Mouse (Mus musculus) cortical plate, adult 2 months (tissue): Measurements from ENCODE around the gene Rapgef5. TPM values are rescaled to one million over a fixed set of nuclear protein-coding genes. Genes with fewer than 3 reads are reported as not detected.

ENCODE experiments used
- H3K27ac ChIP-seq: fragments of 200-500 bp; 2 replicates; pipeline ENCODE4 v1.5.1; 2012; ENCODE audit warnings: low read length, control low read depth, inconsistent platforms; ENCODE audit not compliant: insufficient read depth
- H3K4me1 ChIP-seq: fragments of 200-500 bp; 2 replicates; pipeline ENCODE4 v1.6.1; 2011; ENCODE audit warnings: low read length; ENCODE audit not compliant: control insufficient read depth, insufficient read depth
- H3K4me3 ChIP-seq: fragments of 200-500 bp; 2 replicates; pipeline ENCODE4 v1.5.1; 2011; ENCODE audit warnings: mild to moderate bottlenecking, low read length, control low read depth; ENCODE audit not compliant: insufficient read depth
- CTCF ChIP-seq: fragments of 200-500 bp; IDR thresholded peaks from 2 replicates; pipeline ENCODE4 v1.5.1; 2011; ENCODE audit warnings: mild to moderate bottlenecking, control low read depth, low read length; ENCODE audit not compliant: insufficient read depth; ENCODE audit errors: extremely low read depth
- POLR2A ChIP-seq: fragments of 200-500 bp; IDR thresholded peaks from 2 replicates; pipeline ENCODE4 v1.6.1; 2011; ENCODE audit warnings: mild to moderate bottlenecking, low read length, control low read depth; ENCODE audit not compliant: insufficient read depth; ENCODE audit errors: extremely low read depth
- polyA plus RNA-seq: library from polyadenylated mRNA; depleted of rRNA; stranded (reverse); fragments of >200 nt; gene quantifications from 2 replicates; pipeline ENCODE4 v1.2.3, GENCODE M21; 2012

The Rapgef5 gene
- polyA plus RNA-seq, 1 experiment, result 61.7 TPM

DNA sequence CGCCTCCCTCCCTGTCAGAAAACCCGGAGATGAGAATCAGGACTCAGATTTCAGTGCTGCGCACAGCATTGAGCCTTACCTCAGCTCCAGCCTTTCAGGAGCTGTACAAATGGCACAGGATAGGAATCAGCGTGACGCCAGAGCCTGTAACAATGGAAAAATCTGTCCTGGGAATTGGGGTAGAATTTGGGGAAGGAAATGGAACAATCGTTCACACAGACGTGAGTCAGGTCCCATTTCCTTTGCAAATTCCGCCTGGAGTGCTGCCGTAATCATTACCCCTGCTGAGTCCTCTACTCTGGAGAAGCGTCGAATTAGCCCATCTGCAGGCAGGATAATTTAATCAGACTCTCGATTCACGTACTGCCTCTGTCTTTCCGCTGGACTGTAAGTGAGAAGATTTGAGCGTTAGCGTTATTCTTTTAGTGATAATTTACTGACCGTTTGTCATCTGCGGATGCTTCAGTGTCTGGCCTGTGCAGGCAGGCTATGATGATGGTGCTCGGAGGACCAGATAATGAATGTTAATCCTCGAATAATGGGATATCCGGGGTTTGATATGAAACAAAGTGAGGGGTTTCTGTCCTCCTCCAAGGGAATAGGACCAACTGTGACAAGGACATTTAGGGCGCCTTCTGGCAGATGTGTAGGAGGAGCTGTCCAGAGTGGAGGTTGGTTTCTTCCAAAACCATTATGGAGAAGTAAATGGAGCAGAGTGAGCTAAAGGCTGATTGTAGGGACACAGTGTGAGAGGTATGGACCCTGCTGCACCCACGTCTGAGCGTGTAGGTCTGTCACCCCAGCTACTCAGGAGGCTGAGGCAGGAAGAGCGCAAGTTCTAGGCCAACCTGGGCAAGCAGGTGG is 235.5 kb downstream of the Rapgef5 start:
- TF ChIP-seq POLR2A (no peak), CTCF (no peak)
- Histone ChIP-seq H3K4me1 (no peaks in the 10 kb centered on the region), H3K4me3 (no peak overlapping the region), H3K27ac (no peak overlapping the region)

DNA sequence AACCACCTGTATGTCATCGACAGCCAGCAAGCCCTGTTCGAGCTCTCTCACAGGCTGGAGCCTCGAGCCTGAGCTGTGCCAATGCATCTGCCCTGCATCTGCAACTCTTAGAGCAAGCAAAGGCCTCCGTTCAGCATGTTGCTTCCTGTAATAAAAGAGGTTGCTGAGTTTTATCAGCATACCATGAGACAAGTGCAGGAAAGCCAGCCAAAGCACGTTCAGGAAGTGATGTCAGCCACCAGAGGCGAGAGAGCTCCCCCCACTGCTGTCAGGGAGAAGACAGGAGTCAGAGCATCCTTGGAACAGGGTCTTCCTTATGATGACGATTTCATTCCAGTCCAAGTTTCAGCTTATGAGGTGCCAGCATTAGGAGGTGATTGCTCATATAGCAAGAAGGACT is 239.7 kb downstream of the Rapgef5 start:
- Histone ChIP-seq H3K4me3 (no peak overlapping the region), H3K27ac (no peak overlapping the region), H3K4me1 (peaks cover 3% of the 10 kb centered on the region)
- TF ChIP-seq CTCF (no peak), POLR2A (no peak)

DNA sequence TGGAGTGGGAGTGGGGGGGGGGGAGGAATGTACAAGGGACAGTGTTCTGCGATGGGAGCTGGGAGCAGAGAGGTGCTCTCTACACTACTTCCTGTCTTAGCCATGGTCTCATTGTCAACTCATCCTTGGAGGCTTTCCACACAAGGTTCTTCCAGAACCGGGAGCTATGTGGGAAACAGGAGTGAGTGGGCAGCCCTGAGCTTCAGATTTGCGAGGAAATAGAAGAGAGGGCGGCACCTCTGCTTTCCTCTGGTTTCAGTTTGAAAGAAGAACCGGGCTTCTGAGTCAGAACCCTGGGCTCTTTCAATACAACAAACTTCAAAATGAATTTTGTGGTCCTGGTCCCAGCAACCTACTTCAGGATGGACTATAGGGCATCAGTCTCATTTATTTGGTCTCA is 244.1 kb downstream of the Rapgef5 start:
- Histone ChIP-seq H3K27ac (no peak overlapping the region), H3K4me1 (peaks cover 8% of the 10 kb centered on the region), H3K4me3 (no peak overlapping the region)
- TF ChIP-seq CTCF (no peak), POLR2A (no peak)

DNA sequence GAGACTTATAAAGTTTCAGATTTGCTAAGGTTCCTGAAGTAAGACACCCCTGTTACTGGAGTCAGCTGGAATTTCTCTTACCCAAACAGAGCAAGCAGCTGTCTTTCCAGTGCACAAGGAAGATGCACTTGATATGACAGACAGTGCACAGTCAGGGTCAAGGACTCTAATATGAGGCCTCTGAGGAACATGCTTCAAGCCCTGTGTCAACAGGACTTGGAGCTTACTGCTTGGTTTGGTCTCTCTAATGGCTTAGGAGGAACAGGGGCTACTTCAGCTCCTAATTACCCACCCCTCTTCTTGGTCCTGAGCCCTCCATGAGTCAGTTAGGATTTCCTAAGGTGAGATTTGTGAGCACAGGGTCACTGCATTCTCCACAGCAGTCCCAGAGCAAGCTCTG is 244.6 kb downstream of the Rapgef5 start:
- Histone ChIP-seq H3K4me3 (no peak overlapping the region), H3K4me1 (peaks cover 8% of the 10 kb centered on the region), H3K27ac (no peak overlapping the region)
- TF ChIP-seq POLR2A (no peak), CTCF (no peak)

DNA sequence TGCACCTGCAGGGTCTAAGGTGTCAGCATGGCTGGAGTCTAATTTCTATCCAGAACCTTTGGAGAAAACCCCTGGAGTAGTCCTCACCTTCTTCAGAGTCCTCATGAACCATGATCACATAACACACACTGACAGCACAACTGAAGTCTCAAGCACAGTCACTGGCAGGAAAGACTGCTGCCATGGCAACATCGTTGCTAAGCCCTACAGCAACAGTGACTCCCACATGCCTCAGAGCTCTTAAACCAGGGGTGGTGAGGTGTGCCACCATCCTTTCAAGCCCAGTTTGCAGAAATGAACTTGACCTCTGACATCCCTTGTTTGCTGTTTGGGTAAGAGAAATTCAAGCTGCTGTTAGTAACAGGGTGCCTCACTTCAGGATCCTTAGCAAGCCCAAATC is 245.4 kb downstream of the Rapgef5 start:
- no peak overlapping the region for H3K4me3 ChIP-seq
- H3K4me1 ChIP-seq, result peaks cover 8% of the 10 kb centered on the region
- no peak overlapping the region for H3K27ac ChIP-seq
- no peak for TF ChIP-seq POLR2A
- no peak for TF ChIP-seq CTCF

DNA sequence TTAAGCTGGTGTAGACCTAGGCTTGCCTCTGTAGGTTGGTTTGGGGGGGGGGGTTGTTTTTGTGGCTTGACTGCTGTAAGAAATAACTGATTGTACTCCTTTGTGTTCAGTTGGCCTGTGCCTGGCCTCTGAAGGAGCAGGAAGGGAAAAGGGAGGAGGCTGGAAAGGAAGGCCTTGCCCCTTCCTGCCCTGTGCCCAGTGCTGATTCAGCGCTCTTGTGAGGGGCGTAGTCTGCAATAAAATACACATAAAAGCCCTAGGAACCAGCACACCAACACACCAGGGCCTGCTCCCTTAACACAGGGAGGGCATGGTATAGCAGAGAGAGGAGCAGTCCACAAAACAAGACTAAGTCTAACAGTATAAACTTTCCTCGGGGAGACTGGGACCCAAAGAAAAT is 247.0 kb downstream of the Rapgef5 start:
- TF ChIP-seq CTCF, result no peak
- TF ChIP-seq POLR2A, result no peak
- Histone ChIP-seq H3K27ac (no peak overlapping the region), H3K4me1 (peaks cover 8% of the 10 kb centered on the region), H3K4me3 (no peak overlapping the region)

DNA sequence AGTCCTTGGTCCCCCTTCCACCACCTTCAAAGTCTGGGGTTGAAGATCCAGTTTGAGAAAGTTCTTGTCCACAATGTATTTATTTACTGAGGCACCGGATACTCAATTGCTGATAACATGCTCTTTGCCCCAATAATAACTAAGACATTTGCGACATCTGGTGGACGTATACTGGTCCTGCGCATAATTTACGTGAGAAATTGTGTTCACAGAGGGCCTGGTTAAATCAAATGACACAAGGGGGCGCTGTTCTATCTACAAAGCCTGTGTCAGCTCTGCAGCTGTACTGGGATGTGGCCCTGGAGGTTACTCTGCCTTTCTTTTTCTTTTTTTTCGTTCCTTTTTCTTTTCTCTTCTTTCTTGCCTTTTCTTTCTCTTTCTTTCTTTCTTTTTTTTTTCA is 248.6 kb downstream of the Rapgef5 start:
- Histone ChIP-seq H3K27ac (no peak overlapping the region), H3K4me3 (no peak overlapping the region), H3K4me1 (peaks cover 8% of the 10 kb centered on the region)
- TF ChIP-seq CTCF, result peak; percentile 82
- no peak for TF ChIP-seq POLR2A

DNA sequence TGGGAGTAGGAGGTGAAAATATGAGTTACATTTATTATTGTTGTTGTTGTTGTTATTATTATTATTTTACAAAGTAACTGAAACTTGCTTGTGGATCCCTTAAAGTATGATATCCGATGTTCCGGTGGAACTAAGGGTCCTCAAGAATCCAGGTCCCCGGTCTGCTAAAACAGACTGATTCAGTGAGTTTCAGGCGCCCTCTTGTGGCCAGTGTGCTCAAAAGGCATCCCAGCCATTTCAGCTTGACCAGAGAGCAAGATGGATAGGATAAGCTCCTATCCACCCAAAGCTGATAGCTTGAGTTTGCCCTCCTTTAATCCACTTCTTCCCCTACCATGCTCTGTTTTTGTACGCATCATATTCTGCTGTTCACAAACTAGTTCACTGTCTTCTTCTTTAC is 252.8 kb downstream of the Rapgef5 start:
- Histone ChIP-seq H3K27ac (no peak overlapping the region), H3K4me1 (no peaks in the 10 kb centered on the region), H3K4me3 (no peak overlapping the region)
- TF ChIP-seq CTCF, result peak; percentile 87
- no peak for TF ChIP-seq POLR2A

DNA sequence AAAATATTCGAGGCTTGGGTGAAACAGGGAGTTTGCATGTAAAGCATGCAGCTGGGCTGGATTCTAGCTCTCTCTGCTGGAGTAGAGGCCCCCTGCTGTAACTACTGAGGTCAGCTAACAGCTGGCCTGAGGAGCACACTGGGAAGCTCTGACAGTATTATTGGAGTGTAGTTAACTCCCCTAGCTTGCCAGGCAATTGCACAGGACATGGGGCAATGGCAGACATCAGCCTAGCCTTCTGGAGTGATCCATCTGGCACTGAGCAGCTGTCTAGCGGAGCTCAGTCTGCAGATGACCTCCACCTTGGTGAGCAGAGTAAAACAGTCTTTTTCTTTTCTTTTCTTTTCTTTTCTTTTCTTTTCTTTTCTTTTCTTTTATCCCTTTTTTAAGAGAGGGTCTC is 253.9 kb downstream of the Rapgef5 start:
- TF ChIP-seq POLR2A (no peak), CTCF (no peak)
- no peak overlapping the region for H3K4me3 ChIP-seq
- H3K4me1 ChIP-seq, result no peaks in the 10 kb centered on the region
- H3K27ac ChIP-seq, result no peak overlapping the region

DNA sequence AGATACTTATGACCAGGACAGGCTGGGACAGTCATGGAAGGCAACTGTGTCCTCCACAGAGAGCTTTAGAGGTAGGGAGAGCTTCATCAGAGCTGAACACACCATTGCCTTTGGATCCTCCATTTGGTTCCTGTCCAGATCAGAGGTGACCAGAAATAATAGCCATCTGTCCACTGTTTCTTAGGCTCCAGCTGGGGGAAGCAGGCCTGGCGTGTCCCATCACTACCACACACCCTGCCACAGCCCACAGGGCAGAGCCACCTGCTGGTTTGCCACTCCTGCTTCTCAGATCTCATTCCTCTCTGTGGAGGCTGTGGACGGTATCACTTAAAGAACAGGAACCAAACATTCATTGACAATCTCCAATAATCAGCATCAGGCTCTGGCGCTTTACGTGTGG is 254.9 kb downstream of the Rapgef5 start:
- no peaks in the 10 kb centered on the region for H3K4me1 ChIP-seq
- no peak overlapping the region for H3K4me3 ChIP-seq
- TF ChIP-seq POLR2A (no peak), CTCF (no peak)
- no peak overlapping the region for H3K27ac ChIP-seq

DNA sequence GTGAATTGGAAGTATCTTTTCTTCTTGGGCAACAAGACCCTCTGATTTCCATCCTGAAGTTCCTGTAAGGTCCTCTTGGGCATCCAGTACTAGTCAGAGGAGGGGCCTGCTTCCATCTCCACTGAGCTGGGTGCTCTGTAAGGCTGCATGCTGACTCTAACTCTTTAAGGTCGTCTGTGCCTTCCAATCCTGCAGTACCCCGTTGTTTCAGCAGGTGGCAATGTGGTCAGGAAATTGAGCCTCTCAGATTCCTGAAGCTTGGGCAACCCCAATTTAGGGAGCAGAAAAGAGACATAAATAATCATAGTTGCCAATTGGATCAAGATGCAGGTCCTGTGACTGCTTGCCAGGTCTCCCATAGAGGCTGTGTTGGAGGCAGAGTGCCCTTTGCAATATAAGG is 256.4 kb downstream of the Rapgef5 start:
- TF ChIP-seq POLR2A, result no peak
- peak; percentile 70 for TF ChIP-seq CTCF
- Histone ChIP-seq H3K4me3 (no peak overlapping the region), H3K4me1 (no peaks in the 10 kb centered on the region), H3K27ac (no peak overlapping the region)
